Mouse (Mus musculus): Measurements from ENCODE around the gene Samsn1. TPM values are rescaled to one million over a fixed set of nuclear protein-coding genes. Genes with fewer than 3 reads are reported as not detected.

Gene Samsn1
- polyA plus RNA-seq, 1 experiment = 8.4 TPM

DNA sequence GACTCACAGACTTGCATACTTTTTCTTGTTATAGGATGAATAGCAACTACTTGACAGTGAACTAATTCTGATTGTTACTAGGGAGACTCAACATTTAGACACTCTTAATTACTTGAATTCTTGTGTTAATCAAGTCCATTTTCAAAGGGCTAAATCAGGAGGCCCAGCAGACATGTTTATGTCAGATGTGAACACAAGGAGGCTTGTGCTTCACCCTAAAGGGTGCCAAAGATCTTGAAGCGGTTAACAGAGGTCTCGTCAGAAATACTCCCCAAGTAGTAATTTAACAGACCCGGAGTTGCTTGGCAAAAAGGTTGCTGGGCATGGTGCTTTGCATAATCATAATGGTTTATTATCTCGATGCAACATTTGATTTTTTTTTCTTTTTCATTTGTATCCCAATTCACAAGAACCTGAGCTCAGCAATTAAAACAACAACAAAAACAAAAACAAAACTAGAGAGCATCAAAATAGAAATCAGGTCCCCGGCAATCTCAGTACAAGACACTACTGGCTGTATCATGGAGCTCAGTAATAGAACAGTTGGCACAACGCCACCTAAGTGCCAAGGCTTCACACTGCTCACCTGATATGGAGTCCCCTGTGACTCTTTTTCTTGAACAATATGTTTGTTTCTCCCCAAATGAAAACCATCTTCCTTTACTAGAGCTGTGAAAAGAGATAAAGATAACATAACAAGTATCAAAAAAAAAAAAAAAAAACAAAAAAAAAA is 51.6 kb downstream of the Samsn1 start:
- no peak for DNase-seq
- H3K36me3 ChIP-seq (ENCODE audit: control insufficient read depth, insufficient read depth, low read length) = no peaks in the 10 kb centered on the region
- H3K4me1 ChIP-seq (replicated peaks; ENCODE audit: control insufficient read depth, insufficient read depth, low read length) = no peaks in the 10 kb centered on the region
- no peaks in the 10 kb centered on the region for H3K27me3 ChIP-seq (ENCODE audit: control insufficient read depth, insufficient read depth, low read length)
- no peak overlapping the region for H3K27ac ChIP-seq (ENCODE audit: control insufficient read depth, insufficient read depth, low read length)
- 94% methylated on average over 6 of the region's 6 CpGs for WGBS
- H3K4me3 ChIP-seq (ENCODE audit: control insufficient read depth, insufficient read depth, low read length) = no peak overlapping the region
- no peak for TF ChIP-seq CTCF (IDR thresholded peaks at IDR 0.05; ENCODE audit: borderline replicate concordance, control insufficient read depth, extremely low read depth, insufficient read depth, low read length, poor library complexity)
- no peak for TF ChIP-seq POLR2A (IDR thresholded peaks at IDR 0.05; ENCODE audit: control insufficient read depth, extremely low read depth, insufficient read depth, low read length, poor library complexity)

DNA sequence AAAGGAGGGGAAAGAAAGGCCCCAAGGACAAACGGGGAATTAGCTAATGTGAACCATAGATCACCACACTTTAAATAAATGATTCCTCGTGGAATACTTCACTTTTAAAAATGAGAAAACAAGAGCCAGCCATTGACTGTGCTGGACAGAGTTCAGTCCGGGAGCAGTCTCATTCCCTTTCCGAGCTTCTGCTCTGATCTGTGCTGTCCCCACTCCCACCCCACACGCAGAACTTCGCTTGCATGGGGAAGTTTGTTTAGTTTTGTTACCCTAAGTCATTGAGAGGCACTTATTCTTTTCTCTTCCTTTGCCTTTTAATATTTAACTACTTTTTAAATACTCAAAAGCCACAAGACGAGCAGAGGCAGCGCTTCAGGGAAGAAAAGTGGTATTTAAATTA is 60.1 kb downstream of the Samsn1 start:
- no peaks in the 10 kb centered on the region for H3K27me3 ChIP-seq (ENCODE audit: control insufficient read depth, insufficient read depth, low read length)
- DNase-seq = no peak
- WGBS = 94% methylated on average over 8 of the region's 8 CpGs
- H3K4me1 ChIP-seq (replicated peaks; ENCODE audit: control insufficient read depth, insufficient read depth, low read length) = no peaks in the 10 kb centered on the region
- H3K36me3 ChIP-seq (ENCODE audit: control insufficient read depth, insufficient read depth, low read length) = no peaks in the 10 kb centered on the region
- H3K27ac ChIP-seq (ENCODE audit: control insufficient read depth, insufficient read depth, low read length) = no peak overlapping the region
- H3K4me3 ChIP-seq (ENCODE audit: control insufficient read depth, insufficient read depth, low read length) = no peak overlapping the region
- no peak for TF ChIP-seq POLR2A (IDR thresholded peaks at IDR 0.05; ENCODE audit: control insufficient read depth, extremely low read depth, insufficient read depth, low read length, poor library complexity)
- TF ChIP-seq CTCF (IDR thresholded peaks at IDR 0.05; ENCODE audit: borderline replicate concordance, control insufficient read depth, extremely low read depth, insufficient read depth, low read length, poor library complexity) = no peak

DNA sequence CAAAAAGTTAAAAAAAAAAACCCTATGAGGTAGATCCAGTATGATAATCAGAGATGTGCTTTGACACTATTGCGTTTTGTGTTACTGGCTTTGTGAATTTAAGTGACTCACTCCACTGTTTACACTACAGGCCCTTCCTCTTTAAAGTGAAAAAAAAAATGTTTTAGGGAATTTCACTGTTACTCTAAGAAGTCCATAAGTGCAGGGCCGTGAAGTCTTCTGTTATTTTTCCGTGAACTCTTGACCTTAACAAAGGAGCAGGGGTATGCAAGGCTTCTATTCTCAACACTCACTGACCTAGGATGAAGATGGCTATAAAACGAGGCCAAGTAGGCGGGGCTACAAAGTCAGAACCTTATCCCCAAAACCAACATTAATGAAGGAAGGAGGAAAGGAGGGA is 60.6 kb downstream of the Samsn1 start:
- H3K27me3 ChIP-seq (ENCODE audit: control insufficient read depth, insufficient read depth, low read length) = no peaks in the 10 kb centered on the region
- DNase-seq = no peak
- H3K4me1 ChIP-seq (replicated peaks; ENCODE audit: control insufficient read depth, insufficient read depth, low read length) = no peaks in the 10 kb centered on the region
- H3K4me3 ChIP-seq (ENCODE audit: control insufficient read depth, insufficient read depth, low read length) = no peak overlapping the region
- no peaks in the 10 kb centered on the region for H3K36me3 ChIP-seq (ENCODE audit: control insufficient read depth, insufficient read depth, low read length)
- no peak for TF ChIP-seq CTCF (IDR thresholded peaks at IDR 0.05; ENCODE audit: borderline replicate concordance, control insufficient read depth, extremely low read depth, insufficient read depth, low read length, poor library complexity)
- TF ChIP-seq POLR2A (IDR thresholded peaks at IDR 0.05; ENCODE audit: control insufficient read depth, extremely low read depth, insufficient read depth, low read length, poor library complexity) = no peak
- 80% methylated on average over 5 of the region's 5 CpGs for WGBS
- H3K27ac ChIP-seq (ENCODE audit: control insufficient read depth, insufficient read depth, low read length) = no peak overlapping the region

DNA sequence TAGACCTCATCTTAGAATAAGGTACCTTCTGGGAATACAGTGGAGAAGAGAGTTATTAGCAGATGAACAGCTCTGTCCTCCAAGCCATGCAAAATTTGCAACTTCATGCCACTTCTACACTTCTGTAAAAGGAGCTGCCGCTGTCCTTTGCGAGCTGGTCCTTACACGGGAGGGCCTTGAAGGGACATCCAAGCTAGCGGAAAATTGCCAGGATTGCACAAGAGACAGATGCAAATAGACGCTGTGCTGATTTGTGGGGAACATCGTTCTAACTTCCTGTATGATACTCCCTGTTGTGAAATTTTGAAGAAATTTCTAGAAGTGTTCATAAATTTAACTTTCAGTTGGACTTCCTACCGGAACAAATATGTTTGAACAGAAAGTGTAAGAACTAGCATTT is 61.0 kb downstream of the Samsn1 start:
- 78% methylated on average over 7 of the region's 7 CpGs for WGBS
- DNase-seq = no peak

DNA sequence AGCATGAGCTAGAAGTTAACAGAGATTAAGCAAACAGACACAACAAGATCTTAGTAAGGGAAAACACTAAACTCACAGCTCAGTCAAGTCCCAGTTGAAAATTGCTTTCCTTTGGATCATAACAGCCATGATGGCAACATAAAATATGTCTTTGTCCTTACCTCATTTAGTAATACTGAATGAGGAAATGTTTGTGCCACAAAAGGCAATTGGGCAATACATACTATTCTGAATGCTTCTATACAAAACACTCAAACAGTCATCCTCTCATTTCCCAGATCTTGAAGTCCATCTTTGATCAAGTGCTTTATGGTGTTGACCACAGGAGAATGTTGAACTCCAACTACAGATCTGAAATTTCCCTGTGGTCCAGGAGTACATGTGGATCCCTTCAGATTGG is 88.7 kb downstream of the Samsn1 start:
- no peak for DNase-seq
- H3K4me1 ChIP-seq (replicated peaks; ENCODE audit: control insufficient read depth, insufficient read depth, low read length) = peaks cover 3% of the 10 kb centered on the region; the same call in 1 of the 2 replicates
- no peaks in the 10 kb centered on the region for H3K36me3 ChIP-seq (ENCODE audit: control insufficient read depth, insufficient read depth, low read length)
- no peak overlapping the region for H3K27ac ChIP-seq (ENCODE audit: control insufficient read depth, insufficient read depth, low read length)
- no peak for TF ChIP-seq POLR2A (IDR thresholded peaks at IDR 0.05; ENCODE audit: control insufficient read depth, extremely low read depth, insufficient read depth, low read length, poor library complexity)
- no peak for TF ChIP-seq CTCF (IDR thresholded peaks at IDR 0.05; ENCODE audit: borderline replicate concordance, control insufficient read depth, extremely low read depth, insufficient read depth, low read length, poor library complexity)
- H3K4me3 ChIP-seq (ENCODE audit: control insufficient read depth, insufficient read depth, low read length) = no peak overlapping the region
- H3K27me3 ChIP-seq (ENCODE audit: control insufficient read depth, insufficient read depth, low read length) = no peaks in the 10 kb centered on the region

More for the DNA sequence above, 61.0 kb downstream of the Samsn1 start:
- H3K36me3 ChIP-seq (ENCODE audit: control insufficient read depth, insufficient read depth, low read length) = no peaks in the 10 kb centered on the region
- no peak overlapping the region for H3K4me3 ChIP-seq (ENCODE audit: control insufficient read depth, insufficient read depth, low read length)
- no peak overlapping the region for H3K27ac ChIP-seq (ENCODE audit: control insufficient read depth, insufficient read depth, low read length)
- no peaks in the 10 kb centered on the region for H3K27me3 ChIP-seq (ENCODE audit: control insufficient read depth, insufficient read depth, low read length)
- no peak for TF ChIP-seq POLR2A (IDR thresholded peaks at IDR 0.05; ENCODE audit: control insufficient read depth, extremely low read depth, insufficient read depth, low read length, poor library complexity)
- H3K4me1 ChIP-seq (replicated peaks; ENCODE audit: control insufficient read depth, insufficient read depth, low read length) = no peaks in the 10 kb centered on the region

DNA sequence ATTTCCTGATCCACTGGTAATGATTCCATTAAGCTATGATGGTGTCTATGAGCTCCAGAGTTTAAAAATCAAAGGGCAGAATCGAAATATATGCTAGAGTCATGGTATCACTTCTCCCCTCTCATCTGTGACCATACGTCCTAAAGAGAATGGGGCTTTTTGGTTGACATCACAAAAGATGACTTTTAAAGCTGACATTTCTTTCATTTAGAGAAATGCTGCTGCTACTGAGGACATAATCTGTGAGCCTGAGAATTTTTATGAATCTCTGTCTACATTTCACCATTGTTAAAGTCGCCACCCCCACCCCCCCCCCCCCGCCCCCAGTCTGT is 91.9 kb downstream of the Samsn1 start:
- DNase-seq = no peak
- H3K27ac ChIP-seq (ENCODE audit: control insufficient read depth, insufficient read depth, low read length) = no peak overlapping the region
- TF ChIP-seq POLR2A (IDR thresholded peaks at IDR 0.05; ENCODE audit: control insufficient read depth, extremely low read depth, insufficient read depth, low read length, poor library complexity) (no peak), CTCF (IDR thresholded peaks at IDR 0.05; ENCODE audit: borderline replicate concordance, control insufficient read depth, extremely low read depth, insufficient read depth, low read length, poor library complexity) (no peak)
- no peaks in the 10 kb centered on the region for H3K36me3 ChIP-seq (ENCODE audit: control insufficient read depth, insufficient read depth, low read length)
- 72% methylated on average over 4 of the region's 4 CpGs for WGBS
- H3K4me3 ChIP-seq (ENCODE audit: control insufficient read depth, insufficient read depth, low read length) = no peak overlapping the region
- peaks cover 3% of the 10 kb centered on the region; the same call in 1 of the 2 replicates for H3K4me1 ChIP-seq (replicated peaks; ENCODE audit: control insufficient read depth, insufficient read depth, low read length)
- H3K27me3 ChIP-seq (ENCODE audit: control insufficient read depth, insufficient read depth, low read length) = no peaks in the 10 kb centered on the region
